Mouse (Mus musculus) intestine, postnatal 0 days (tissue): ENCODE measurements around the gene Lpin2. TPM values are rescaled to one million over a fixed set of nuclear protein-coding genes. Genes with fewer than 3 reads are reported as not detected.

Source experiments
- ATAC-seq: fragments of 200-750 bp; cut with Nextera tagmentation; 2 replicates; pipeline ENCODE4 v1.8.0; 2017; ENCODE audit warnings: mild to moderate bottlenecking, moderate TSS enrichment, moderate library complexity
- H3K27ac ChIP-seq: fragments of 300-500 bp; sonication (generic); 2 replicates; pipeline ENCODE4 v1.5.1; 2014; ENCODE audit warnings: mild to moderate bottlenecking, low read depth, low read length, moderate library complexity
- H3K27me3 ChIP-seq: fragments of 300-500 bp; sonication (generic); replicated peaks from 2 replicates; pipeline ENCODE4 v1.6.1; 2014; ENCODE audit warnings: low read length, mixed read lengths; ENCODE audit not compliant: control insufficient read depth, insufficient read depth
- H3K36me3 ChIP-seq: fragments of 300-500 bp; sonication (generic); 2 replicates; pipeline ENCODE4 v1.6.1; 2014; ENCODE audit warnings: mild to moderate bottlenecking, moderate library complexity; ENCODE audit not compliant: control insufficient read depth, insufficient read depth
- H3K4me1 ChIP-seq: fragments of 300-500 bp; sonication (generic); replicated peaks from 2 replicates; pipeline ENCODE4 v1.6.1; 2014; ENCODE audit warnings: antibody characterized with exemption, low read length, mixed read lengths; ENCODE audit not compliant: control insufficient read depth, insufficient read depth
- H3K4me2 ChIP-seq: fragments of 300-500 bp; sonication (generic); replicated peaks from 2 replicates; pipeline ENCODE4 v1.6.1; 2014; ENCODE audit warnings: low read depth, mild to moderate bottlenecking, moderate library complexity
- H3K4me3 ChIP-seq: fragments of 300-500 bp; sonication (generic); 2 replicates; pipeline ENCODE4 v1.5.1; 2014; ENCODE audit warnings: low read depth, low read length
- H3K9ac ChIP-seq: fragments of 300-500 bp; sonication (generic); 2 replicates; pipeline ENCODE4 v1.6.1; 2014; ENCODE audit warnings: mild to moderate bottlenecking, low read depth, low read length
- H3K9me3 ChIP-seq: fragments of 300-500 bp; sonication (generic); 2 replicates; pipeline ENCODE4 v1.6.1; 2016; ENCODE audit warnings: mixed run types; ENCODE audit not compliant: control insufficient read depth
- CTCF ChIP-seq: sonication (generic); IDR thresholded peaks from 2 replicates; pipeline ENCODE4 v1.5.1; 2016; ENCODE audit warnings: low read depth, mild to moderate bottlenecking, control low read depth, antibody characterized with exemption, moderate library complexity
- WGBS: fragments of 180-500 bp; shearing (Covaris S2); extraction: QIAGEN DNeasy Blood & Tissue Kit; methylation state at CpG from one replicate; pipeline ENCODE4 v1.1.7; 2014; 5-methylcytosine and 5-hydroxymethylcytosine counted together
- polyA plus RNA-seq: library from polyadenylated mRNA; unstranded; fragments of >200 nt; fragmentation: Nextera tagmentation; extraction: Ambion mirVana; gene quantifications from 2 replicates; pipeline ENCODE4 v1.2.1, GENCODE M21; 2015

Lpin2 gene
- polyA plus RNA-seq, 1 experiment from 2014 or later = 22.2 TPM

DNA sequence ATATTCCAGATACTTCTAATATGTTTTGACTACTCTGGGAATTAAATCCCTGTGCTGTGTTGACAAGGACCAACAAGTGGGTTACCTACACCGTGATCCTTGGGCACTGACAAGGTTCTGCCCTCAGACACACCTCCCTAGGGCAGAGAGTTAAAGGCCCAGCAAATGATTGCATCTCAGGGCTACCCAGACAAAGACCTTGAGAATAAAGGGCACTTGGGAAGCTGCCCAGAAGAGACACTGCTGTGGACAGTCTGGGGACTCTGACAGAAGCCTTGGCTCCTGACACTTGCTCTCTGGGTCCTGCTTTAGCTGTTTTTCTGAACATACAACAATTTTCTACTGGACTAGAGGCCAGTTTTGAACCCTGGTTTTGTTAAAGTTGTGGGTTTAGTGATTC, 27.1 kb upstream of the Lpin2 start:
- WGBS = 22% methylated on average over 1 of the region's 1 CpGs

DNA sequence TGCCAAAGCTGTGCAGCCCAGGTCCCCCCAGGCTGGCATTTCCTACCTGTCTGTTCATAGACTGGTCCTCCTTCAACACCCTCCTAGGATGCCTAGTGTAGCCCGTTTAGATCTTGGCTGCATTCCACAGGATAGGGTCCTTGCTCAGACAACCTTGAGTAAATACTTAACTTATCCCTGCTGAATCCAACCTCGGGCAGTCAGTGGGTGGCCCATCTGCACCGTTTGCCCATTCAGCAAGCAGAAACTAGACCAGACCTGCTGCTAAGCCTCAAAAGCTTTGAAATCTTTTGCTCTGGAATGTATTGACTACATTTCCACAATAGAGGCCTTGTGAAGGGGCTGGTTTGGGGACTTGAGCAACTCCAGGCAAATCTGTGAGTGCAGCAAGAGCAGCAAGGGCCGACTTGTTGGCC, 23.2 kb upstream of the Lpin2 start:
- TF ChIP-seq CTCF = no peak
- H3K9me3 ChIP-seq = no peaks in the 10 kb centered on the region
- 12% methylated on average over 4 of the region's 4 CpGs for WGBS
- H3K4me3 ChIP-seq = no peak overlapping the region
- ATAC-seq = no peak
- no peak overlapping the region for H3K9ac ChIP-seq
- no peaks in the 10 kb centered on the region for H3K36me3 ChIP-seq
- H3K27me3 ChIP-seq = no peaks in the 10 kb centered on the region
- H3K4me2 ChIP-seq = no peak overlapping the region
- H3K27ac ChIP-seq = no peak overlapping the region
- H3K4me1 ChIP-seq = no peaks in the 10 kb centered on the region

More for the DNA sequence above, 27.1 kb upstream of the Lpin2 start:
- Histone ChIP-seq H3K36me3 (no peaks in the 10 kb centered on the region), H3K4me1 (no peaks in the 10 kb centered on the region), H3K27ac (no peak overlapping the region), H3K9me3 (no peaks in the 10 kb centered on the region), H3K4me3 (no peak overlapping the region), H3K27me3 (no peaks in the 10 kb centered on the region), H3K9ac (no peak overlapping the region), H3K4me2 (no peak overlapping the region)
- TF ChIP-seq CTCF = no peak
- ATAC-seq = no peak

DNA sequence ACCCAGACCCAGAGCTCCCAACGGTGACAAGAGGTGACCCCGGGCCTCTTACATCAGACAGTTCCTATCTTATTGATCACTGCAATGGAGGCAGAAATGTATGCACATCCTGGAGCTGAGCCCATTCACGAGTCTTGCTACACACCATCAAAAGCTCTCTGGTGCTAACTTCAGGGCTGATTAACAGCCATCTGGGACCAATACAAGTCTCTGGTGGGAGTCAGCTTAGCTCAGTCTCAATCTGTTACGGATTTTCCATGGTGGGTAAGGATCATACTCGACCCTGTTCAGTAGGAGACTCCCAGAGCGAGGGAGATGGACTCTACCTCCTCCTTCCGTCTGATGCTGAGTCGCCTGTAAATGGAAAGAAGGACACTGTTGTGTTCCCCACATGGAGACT, 22.6 kb upstream of the Lpin2 start:
- no peak overlapping the region for H3K27ac ChIP-seq
- ATAC-seq = no peak
- no peaks in the 10 kb centered on the region for H3K9me3 ChIP-seq
- 71% methylated on average over 8 of the region's 8 CpGs for WGBS
- no peaks in the 10 kb centered on the region for H3K27me3 ChIP-seq
- no peaks in the 10 kb centered on the region for H3K4me1 ChIP-seq
- no peak overlapping the region for H3K9ac ChIP-seq
- no peak overlapping the region for H3K4me3 ChIP-seq
- no peaks in the 10 kb centered on the region for H3K36me3 ChIP-seq
- TF ChIP-seq CTCF = no peak
- no peak overlapping the region for H3K4me2 ChIP-seq

DNA sequence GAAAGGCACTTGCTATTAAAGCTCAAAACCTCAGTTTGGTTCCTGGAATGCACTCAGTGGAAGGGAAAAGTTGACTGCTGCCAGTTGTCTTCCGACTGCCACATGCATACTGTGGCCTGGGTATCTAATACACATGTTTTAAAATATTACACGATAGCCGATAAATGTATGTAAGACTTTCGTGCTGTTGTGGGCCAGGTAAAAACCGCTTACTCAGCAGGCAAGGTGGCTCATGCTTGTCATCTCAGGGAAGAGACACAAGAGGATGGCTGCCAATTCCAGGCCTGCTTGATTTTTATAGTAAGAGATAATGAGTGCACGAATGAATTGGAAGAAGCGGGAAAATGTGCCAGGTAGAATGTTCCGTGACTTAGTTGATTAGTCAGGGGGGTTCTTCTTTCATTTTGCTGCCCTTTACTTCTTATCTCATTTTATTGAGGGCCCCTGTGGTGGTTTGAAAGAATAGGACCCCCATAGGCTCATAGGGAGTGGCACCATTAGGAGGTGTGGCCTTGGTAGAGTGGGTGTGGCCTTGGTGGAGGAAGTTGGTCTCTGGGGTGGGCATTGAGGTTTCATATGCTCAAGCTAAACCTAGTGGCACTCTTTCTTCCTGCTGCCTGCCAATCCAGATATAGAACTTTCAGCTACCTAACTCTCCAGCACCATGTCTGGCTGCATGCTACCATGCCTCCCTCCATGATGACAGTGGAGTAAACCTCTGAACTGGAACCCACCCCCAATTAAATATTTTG, 21.9 kb upstream of the Lpin2 start:
- no peaks in the 10 kb centered on the region for H3K9me3 ChIP-seq
- H3K4me2 ChIP-seq = no peak overlapping the region
- no peak overlapping the region for H3K4me3 ChIP-seq
- ATAC-seq = no peak
- no peaks in the 10 kb centered on the region for H3K4me1 ChIP-seq
- no peak overlapping the region for H3K9ac ChIP-seq
- H3K27me3 ChIP-seq = no peaks in the 10 kb centered on the region
- H3K27ac ChIP-seq = no peak overlapping the region
- no peaks in the 10 kb centered on the region for H3K36me3 ChIP-seq
- TF ChIP-seq CTCF = no peak
- WGBS = 94% methylated on average over 8 of the region's 8 CpGs

DNA sequence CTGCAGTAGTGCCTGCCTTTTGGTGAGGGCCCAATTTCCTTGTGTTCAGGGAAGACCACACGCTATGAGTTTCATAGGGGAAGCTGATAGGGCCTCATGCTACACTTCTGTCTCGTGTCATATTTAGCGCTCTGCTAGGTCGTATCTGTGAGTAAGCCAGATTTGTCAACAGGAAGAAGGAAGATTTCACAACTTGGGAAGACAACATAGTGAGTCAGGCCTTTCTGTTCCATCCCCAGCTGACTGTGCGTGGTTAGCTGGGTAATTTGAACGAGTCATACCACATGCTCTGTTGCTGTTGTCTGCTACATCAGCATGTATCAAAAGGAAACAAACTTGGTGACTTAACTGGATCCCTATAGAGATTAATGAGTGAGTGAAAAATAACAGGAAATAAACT, 17.4 kb upstream of the Lpin2 start:
- Histone ChIP-seq H3K9ac (no peak overlapping the region), H3K27ac (0 out of 2 replicates have a peak overlapping the region, but pooled peaks have one; percentile 9), H3K4me3 (no peak overlapping the region), H3K27me3 (no peaks in the 10 kb centered on the region), H3K36me3 (no peaks in the 10 kb centered on the region), H3K4me1 (0 out of 2 replicates have a peak, but pooled peaks cover 4% of the 10 kb centered on the region), H3K4me2 (no peak overlapping the region), H3K9me3 (no peaks in the 10 kb centered on the region)
- TF ChIP-seq CTCF = no peak
- WGBS = 38% methylated on average over 6 of the region's 6 CpGs
- ATAC-seq = peak; percentile 75

DNA sequence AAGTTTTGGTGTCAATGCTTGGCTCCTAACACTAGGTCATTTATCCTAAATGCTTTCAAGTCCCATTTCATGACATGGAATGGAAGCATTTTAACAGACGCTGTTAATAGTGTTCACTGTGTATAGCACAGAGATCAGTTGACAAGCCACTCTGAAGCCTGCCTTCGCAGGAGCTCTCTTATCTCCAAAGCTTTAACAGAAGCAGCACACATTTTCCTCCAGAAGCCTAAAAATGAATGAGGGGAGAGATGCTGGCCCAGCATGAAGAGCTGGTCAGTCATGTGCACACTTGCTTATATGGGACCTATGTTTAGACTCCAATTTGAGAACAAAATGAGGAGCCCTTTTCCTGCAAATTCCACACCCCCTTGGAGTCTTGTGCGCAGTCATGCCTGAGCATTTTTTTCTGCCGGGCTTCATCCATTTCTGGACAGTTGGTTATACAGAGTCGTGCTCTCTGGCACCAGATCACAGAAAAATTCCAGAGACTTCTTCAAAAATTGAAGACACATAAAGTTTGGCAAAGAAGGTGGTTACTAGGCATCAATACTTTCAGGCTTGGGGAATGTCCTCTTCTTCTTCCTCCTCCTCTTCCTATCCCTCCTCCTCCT, 14.1 kb upstream of the Lpin2 start:
- H3K4me3 ChIP-seq = no peak overlapping the region
- H3K9ac ChIP-seq = no peak overlapping the region
- ATAC-seq = no peak
- 68% methylated on average over 5 of the region's 5 CpGs for WGBS
- H3K27ac ChIP-seq = no peak overlapping the region
- H3K27me3 ChIP-seq = no peaks in the 10 kb centered on the region
- no peaks in the 10 kb centered on the region for H3K9me3 ChIP-seq
- TF ChIP-seq CTCF = no peak
- no peaks in the 10 kb centered on the region for H3K36me3 ChIP-seq
- H3K4me2 ChIP-seq = no peak overlapping the region
- H3K4me1 ChIP-seq = 0 out of 2 replicates have a peak, but pooled peaks cover 4% of the 10 kb centered on the region
